In genomic region chr1:132472537-132472936, GRCm38 (mm10) we compare ENCODE assay signal across 10 mouse cellular contexts. TPM values are rescaled to one million over a fixed set of nuclear protein-coding genes. Genes with fewer than 3 reads are reported as not detected.
A peak's percentile ranks its signal among the peaks of the same experiment; 100 is the strongest.
DNase-seq lines count a peak whose midpoint lies in the region; TF ChIP-seq lines count a peak whose summit lies in the region.
"Had no signal": no experiment of that assay in that cellular context is flagged by ENCODE, and none has a peak within 500 bp of the region (broad histone marks: within the 10 kb centered on the region; RNA-seq: fewer than 3 reads in every experiment).

No protein-coding gene starts in this region.

- no peak overlapping the region for H3K4me3 ChIP-seq in layer of hippocampus, adult 2 months

- peak; percentile 63 for TF ChIP-seq CTCF in layer of hippocampus, adult 2 months (conservative IDR thresholded peaks at IDR 0.05)

- H3K27ac ChIP-seq in layer of hippocampus, adult 2 months: no peak overlapping the region

- DNase-seq in cerebellum, postnatal 10 days: peak; percentile 13 to 32
- DNase-seq in cerebellum, adult 8-10 months: no peak
- no peak for DNase-seq in layer of hippocampus, adult 2 months (ENCODE audit: low spot score in 2 of 2)
- DNase-seq in layer of hippocampus, postnatal 10 days (ENCODE audit: low spot score in 2 of 2): no peak
- peak; percentile 89 for DNase-seq in ES-CJ7 (ENCODE audit: low read depth, low spot score)
- peak; percentile 17 for DNase-seq in induced T-regulatory cell, adult 2 months (ENCODE audit: low read depth)
- DNase-seq in adrenal gland, postnatal 14 days: no peak
- no peak for DNase-seq in thymus, adult 18-20 months
- DNase-seq: kidney, postnatal 25 days; lung, postnatal 10 days had no signal

RNA-seq across cellular contexts. Expression of gene Rbbp5, which starts 4.6 kb away (rescaled TPM):
- total RNA-seq in layer of hippocampus, adult 2 months (2021): 10 to 100 TPM; 64.0 to 71.1 TPM
- 10 to 100 TPM; 36.8 to 37.3 TPM for total RNA-seq in layer of hippocampus, postnatal 10 days (2021)
- 31.6 and 33.2 TPM in 2 replicates for total RNA-seq in adrenal gland, postnatal 14 days (2021)

RNA-seq across cellular contexts. Expression of gene Tmem81, which starts 33.5 kb away (rescaled TPM):
- total RNA-seq in layer of hippocampus, adult 2 months (2021): 1 to 10 TPM; 6.3 to 6.4 TPM
- 1 to 10 TPM; 1.7 to 3.1 TPM for total RNA-seq in layer of hippocampus, postnatal 10 days (2021)
- 2.3 and 4.2 TPM in 2 replicates for total RNA-seq in adrenal gland, postnatal 14 days (2021)

RNA-seq across cellular contexts. Expression of gene Dstyk, which starts 55.2 kb away (rescaled TPM):
- total RNA-seq in layer of hippocampus, adult 2 months (2021): 10 to 100 TPM; 49.0 to 50.2 TPM
- 10 to 100 TPM; 31.0 to 34.9 TPM for total RNA-seq in layer of hippocampus, postnatal 10 days (2021)
- 20.1 and 23.2 TPM in 2 replicates for total RNA-seq in adrenal gland, postnatal 14 days (2021)

Comparison
In these comparisons a context has a peak if more than half of its experiments do, and no peak if none do; other contexts are left out.
1. DNase-seq: peak in cerebellum, postnatal 10 days (2 of 2), ES-CJ7 (single experiment) and induced T-regulatory cell, adult 2 months (single experiment); none in cerebellum, adult 8-10 months (single experiment), layer of hippocampus, adult 2 months (0 of 2), layer of hippocampus, postnatal 10 days (0 of 2), adrenal gland, postnatal 14 days (single experiment) and thymus, adult 18-20 months (0 of 2).